Mouse (Mus musculus) midbrain, embryonic 11.5 days (tissue): ENCODE data around the gene Ctnnd2. TPM values are rescaled to one million over a fixed set of nuclear protein-coding genes. Genes with fewer than 3 reads are reported as not detected.
A peak's percentile ranks its signal among the peaks of the same experiment; 100 is the strongest.

Experiments
- ATAC-seq: fragments of 200-750 bp; cut with Nextera tagmentation; 2 replicates; pipeline ENCODE4 v1.8.0; 2017; ENCODE audit warnings: moderate TSS enrichment, moderate library complexity; ENCODE audit not compliant: low FRiP score
- DNase-seq: peaks from one replicate; pipeline ENCODE4 v3.0.0; 2015; ENCODE audit warnings: low spot score; ENCODE audit errors: missing footprints
- H3K27ac ChIP-seq: fragments of 300-500 bp; sonication (generic); 2 replicates; pipeline ENCODE4 v1.5.1; 2014; ENCODE audit warnings: low read depth, low read length
- H3K27me3 ChIP-seq: fragments of 300-500 bp; sonication (generic); 2 replicates; pipeline ENCODE4 v1.6.1; 2014; ENCODE audit warnings: mild to moderate bottlenecking, low read length, moderate library complexity, mixed read lengths; ENCODE audit not compliant: control insufficient read depth, insufficient read depth
- H3K36me3 ChIP-seq: fragments of 300-500 bp; sonication (generic); 2 replicates; pipeline ENCODE4 v1.6.1; 2014; ENCODE audit warnings: mild to moderate bottlenecking, low read length, moderate library complexity, mixed read lengths; ENCODE audit not compliant: control insufficient read depth, insufficient read depth
- H3K4me1 ChIP-seq: fragments of 300-500 bp; sonication (generic); 2 replicates; pipeline ENCODE4 v1.6.1; 2014; ENCODE audit warnings: low read length; ENCODE audit not compliant: control insufficient read depth, insufficient read depth
- H3K4me2 ChIP-seq: fragments of 300-500 bp; sonication (generic); 2 replicates; pipeline ENCODE4 v1.6.1; 2014; ENCODE audit warnings: mild to moderate bottlenecking, moderate library complexity
- H3K4me3 ChIP-seq: fragments of 300-500 bp; sonication (generic); 2 replicates; pipeline ENCODE4 v1.5.1; 2014; ENCODE audit warnings: low read depth, low read length
- H3K9ac ChIP-seq: fragments of 300-500 bp; sonication (generic); 2 replicates; pipeline ENCODE4 v1.6.1; 2014; ENCODE audit warnings: low read length
- H3K9me3 ChIP-seq: fragments of 300-500 bp; sonication (generic); 2 replicates; pipeline ENCODE4 v1.6.1; 2016; ENCODE audit warnings: low read length; ENCODE audit not compliant: control insufficient read depth
- WGBS: fragments of 180-500 bp; shearing (Covaris S2); extraction: QIAGEN DNeasy Blood & Tissue Kit; methylation state at CpG from one replicate; pipeline ENCODE4 v1.1.7; 2014; 5-methylcytosine and 5-hydroxymethylcytosine counted together
- polyA plus RNA-seq: library from polyadenylated mRNA; unstranded; fragments of >200 nt; fragmentation: Nextera tagmentation; extraction: Ambion mirVana; gene quantifications from 2 replicates; pipeline ENCODE4 v1.2.1, GENCODE M21; 2014

The Ctnnd2 gene
- polyA plus RNA-seq, 1 experiment from 2014 or later, result 19.7 TPM

- no peak overlapping the region for H3K4me3 ChIP-seq
- no peak overlapping the region for H3K27ac ChIP-seq
- no peak overlapping the region for H3K4me2 ChIP-seq
- no peaks in the 10 kb centered on the region for H3K27me3 ChIP-seq
- no peak overlapping the region for H3K9ac ChIP-seq
- no peaks in the 10 kb centered on the region for H3K36me3 ChIP-seq
- DNase-seq (peak; percentile 73), ATAC-seq (peak; percentile 16; the same call in 1 of the 2 replicates)
- no peaks in the 10 kb centered on the region for H3K9me3 ChIP-seq
- 30% methylated on average over 6 of the region's 6 CpGs for WGBS
- H3K4me1 ChIP-seq, result peaks cover 11% of the 10 kb centered on the region
Observed at GRCm38 (mm10) chr15:30387244-30387643, 214.9 kb downstream of the Ctnnd2 start.

- Histone ChIP-seq H3K4me2 (no peak overlapping the region), H3K4me3 (no peak overlapping the region), H3K27ac (no peak overlapping the region), H3K27me3 (no peaks in the 10 kb centered on the region), H3K9me3 (no peaks in the 10 kb centered on the region), H3K4me1 (no peaks in the 10 kb centered on the region), H3K9ac (no peak overlapping the region), H3K36me3 (no peaks in the 10 kb centered on the region)
- ATAC-seq (no peak), DNase-seq (peak; percentile 73)
- WGBS, result 78% methylated on average over 4 of the region's 4 CpGs
Observed at GRCm38 (mm10) chr15:30401111-30401510, 228.7 kb downstream of the Ctnnd2 start.

- Histone ChIP-seq H3K4me1 (no peaks in the 10 kb centered on the region), H3K4me3 (no peak overlapping the region), H3K36me3 (no peaks in the 10 kb centered on the region), H3K9me3 (no peaks in the 10 kb centered on the region), H3K4me2 (no peak overlapping the region), H3K27ac (no peak overlapping the region), H3K27me3 (no peaks in the 10 kb centered on the region), H3K9ac (no peak overlapping the region)
- 12% methylated on average over 1 of the region's 1 CpGs for WGBS
- ATAC-seq (no peak), DNase-seq (peak; percentile 39)
Observed at GRCm38 (mm10) chr15:30406254-30406653, 233.9 kb downstream of the Ctnnd2 start.

GRCm38 (mm10) chr15:30423146-30423545 lies 250.8 kb downstream of the Ctnnd2 start:
- H3K9ac ChIP-seq, result no peak overlapping the region
- no peaks in the 10 kb centered on the region for H3K4me1 ChIP-seq
- H3K4me3 ChIP-seq, result no peak overlapping the region
- no peak for ATAC-seq
- DNase-seq, result no peak
- H3K27me3 ChIP-seq, result no peaks in the 10 kb centered on the region
- no peaks in the 10 kb centered on the region for H3K36me3 ChIP-seq
- 90% methylated on average over 5 of the region's 5 CpGs for WGBS
- H3K4me2 ChIP-seq, result no peak overlapping the region
- H3K27ac ChIP-seq, result no peak overlapping the region
- no peaks in the 10 kb centered on the region for H3K9me3 ChIP-seq

- WGBS, result 62% methylated on average over 9 of the region's 9 CpGs
- peak; percentile 62 for DNase-seq
- no peak for ATAC-seq
- H3K4me3 ChIP-seq, result no peak overlapping the region
- no peak overlapping the region for H3K27ac ChIP-seq
- no peaks in the 10 kb centered on the region for H3K4me1 ChIP-seq
- no peak overlapping the region for H3K4me2 ChIP-seq
- H3K36me3 ChIP-seq, result no peaks in the 10 kb centered on the region
- no peaks in the 10 kb centered on the region for H3K27me3 ChIP-seq
- H3K9me3 ChIP-seq, result no peaks in the 10 kb centered on the region
- no peak overlapping the region for H3K9ac ChIP-seq
Observed at GRCm38 (mm10) chr15:30424290-30424689, 251.9 kb downstream of the Ctnnd2 start.

GRCm38 (mm10) chr15:30427342-30427741 lies 254.9 kb downstream of the Ctnnd2 start:
- H3K9ac ChIP-seq, result no peak overlapping the region
- H3K9me3 ChIP-seq, result no peaks in the 10 kb centered on the region
- no peak overlapping the region for H3K4me2 ChIP-seq
- H3K4me1 ChIP-seq, result no peaks in the 10 kb centered on the region
- peak; percentile 87 for DNase-seq
- 15% methylated on average over 2 of the region's 2 CpGs for WGBS
- no peaks in the 10 kb centered on the region for H3K27me3 ChIP-seq
- H3K27ac ChIP-seq, result no peak overlapping the region
- ATAC-seq, result 0 out of 2 replicates have a peak, but pooled peaks have one; percentile 55
- H3K36me3 ChIP-seq, result no peaks in the 10 kb centered on the region
- H3K4me3 ChIP-seq, result no peak overlapping the region

- Histone ChIP-seq H3K4me1 (no peaks in the 10 kb centered on the region), H3K9me3 (no peaks in the 10 kb centered on the region), H3K27ac (no peak overlapping the region), H3K9ac (no peak overlapping the region), H3K36me3 (no peaks in the 10 kb centered on the region), H3K4me3 (no peak overlapping the region), H3K4me2 (no peak overlapping the region), H3K27me3 (no peaks in the 10 kb centered on the region)
- 76% methylated on average over 5 of the region's 5 CpGs for WGBS
- DNase-seq (no peak), ATAC-seq (no peak)
Observed at GRCm38 (mm10) chr15:30439045-30439444, 266.7 kb downstream of the Ctnnd2 start.

- WGBS, result 79% methylated on average over 7 of the region's 7 CpGs
- no peak overlapping the region for H3K4me3 ChIP-seq
- peaks cover 2% of the 10 kb centered on the region; the same call in 1 of the 2 replicates for H3K27me3 ChIP-seq
- no peak overlapping the region for H3K9ac ChIP-seq
- H3K4me2 ChIP-seq, result no peak overlapping the region
- DNase-seq (peak; percentile 68), ATAC-seq (no peak)
- no peaks in the 10 kb centered on the region for H3K36me3 ChIP-seq
- no peak overlapping the region for H3K27ac ChIP-seq
- no peaks in the 10 kb centered on the region for H3K9me3 ChIP-seq
- peaks cover 7% of the 10 kb centered on the region for H3K4me1 ChIP-seq
Observed at GRCm38 (mm10) chr15:30450765-30451164, 278.4 kb downstream of the Ctnnd2 start.

GRCm38 (mm10) chr15:30451921-30452320 lies 279.5 kb downstream of the Ctnnd2 start:
- no peaks in the 10 kb centered on the region for H3K9me3 ChIP-seq
- H3K9ac ChIP-seq, result no peak overlapping the region
- H3K36me3 ChIP-seq, result no peaks in the 10 kb centered on the region
- H3K4me1 ChIP-seq, result peaks cover 7% of the 10 kb centered on the region
- ATAC-seq, result peak; percentile 75
- peaks cover 2% of the 10 kb centered on the region; the same call in 1 of the 2 replicates for H3K27me3 ChIP-seq
- WGBS, result 20% methylated on average over 5 of the region's 5 CpGs
- H3K4me3 ChIP-seq, result no peak overlapping the region
- DNase-seq, result peak; percentile 88
- H3K27ac ChIP-seq, result no peak overlapping the region
- peak overlapping the region; percentile 17; the same call in 1 of the 2 replicates for H3K4me2 ChIP-seq
